Mouse (Mus musculus) cortical plate, adult 2 months (tissue): ENCODE data around the gene Spaca9.

Source experiments
- CTCF ChIP-seq: fragments of 200-500 bp; IDR thresholded peaks from 2 replicates; pipeline ENCODE4 v1.5.1; 2011; ENCODE audit warnings: mild to moderate bottlenecking, control low read depth, low read length; ENCODE audit not compliant: insufficient read depth; ENCODE audit errors: extremely low read depth
- POLR2A ChIP-seq: fragments of 200-500 bp; IDR thresholded peaks from 2 replicates; pipeline ENCODE4 v1.6.1; 2011; ENCODE audit warnings: mild to moderate bottlenecking, low read length, control low read depth; ENCODE audit not compliant: insufficient read depth; ENCODE audit errors: extremely low read depth

- TF ChIP-seq CTCF (no peak), POLR2A (no peak)
Measured at GRCm38 (mm10) chr2:28737112-28737511, 37.6 kb upstream of the Spaca9 start.
